Mouse (Mus musculus) frontal cortex, postnatal 10 days (tissue): Measurements from ENCODE around the gene A830018L16Rik.

Experiments
- DNase-seq, 2 experiments: peaks; one replicate each; pipeline ENCODE4 v3.0.0; 2022; ENCODE audit warnings: low spot score in 2 of 2, mixed read lengths in 1 of 2

A830018L16Rik gene

DNA sequence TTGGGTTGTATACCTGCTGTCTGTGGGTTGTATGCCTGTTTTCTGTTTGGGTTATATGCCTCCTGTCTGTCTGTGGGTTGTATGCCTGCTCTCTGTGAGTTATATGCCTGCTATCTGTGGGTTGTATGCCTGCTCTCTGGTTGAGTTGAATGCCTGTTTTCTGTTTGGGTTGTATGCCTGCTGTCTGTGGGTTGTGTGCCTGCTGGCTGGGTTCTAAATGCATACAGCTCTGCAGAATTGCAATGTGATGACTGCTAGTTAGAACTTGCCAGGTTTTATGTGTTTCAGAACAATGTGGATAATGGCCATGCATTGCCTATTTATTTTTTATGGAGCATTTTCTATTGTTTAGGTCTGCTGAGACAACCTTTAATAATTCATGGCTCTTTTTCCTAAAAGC lies 236.2 kb downstream of the A830018L16Rik start:
- no peak for DNase-seq

DNA sequence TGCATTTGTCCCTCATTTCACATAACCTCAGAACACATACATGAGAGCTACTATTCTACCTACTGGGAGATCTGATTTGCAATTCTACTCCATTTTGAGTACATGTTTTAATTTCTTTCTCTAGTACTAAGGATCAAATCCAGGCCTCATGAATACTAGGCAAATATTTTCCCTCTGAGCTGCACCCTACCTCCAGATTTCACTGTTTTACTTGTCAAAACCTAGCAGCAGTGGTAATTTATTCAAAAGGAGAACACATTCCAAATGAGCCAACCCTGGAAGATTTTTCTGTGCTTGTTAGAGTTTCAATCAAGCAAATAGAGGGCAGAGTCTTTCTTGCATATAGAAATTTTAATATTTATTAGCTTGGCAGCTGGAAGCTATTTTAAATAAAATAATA lies 238.9 kb downstream of the A830018L16Rik start:
- no peak for DNase-seq

DNA sequence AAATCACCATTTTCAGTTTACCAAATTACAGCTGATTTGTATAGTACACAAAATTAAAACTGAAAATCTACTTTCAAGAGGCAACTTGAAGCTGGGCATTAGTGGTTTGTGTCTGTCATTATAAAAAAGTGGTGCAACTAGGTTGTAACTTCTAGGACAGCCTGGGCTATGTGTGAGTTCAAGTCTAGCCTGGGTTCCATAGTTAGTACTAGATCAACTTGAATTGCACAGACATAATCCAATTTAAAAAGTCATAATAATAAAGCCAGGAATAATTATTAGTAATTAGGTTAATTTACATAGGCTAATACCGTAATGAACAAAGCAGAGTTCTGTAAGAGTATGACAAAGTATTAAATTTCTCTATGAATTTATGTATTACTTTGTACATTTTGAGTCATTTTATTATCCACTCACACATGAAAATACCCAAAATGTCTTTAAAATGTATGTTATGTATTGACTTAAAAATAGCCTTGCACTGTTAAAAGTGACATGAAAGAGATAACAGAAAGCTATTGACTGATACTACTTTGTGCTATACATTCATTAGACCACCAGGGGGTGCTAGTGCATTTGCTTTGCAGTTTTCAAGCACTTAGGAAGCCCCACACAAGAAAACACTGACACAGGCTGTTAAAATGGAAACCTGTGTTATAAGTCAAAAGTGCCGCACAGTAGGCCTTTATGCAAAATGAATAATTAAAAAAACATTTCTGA lies 243.6 kb downstream of the A830018L16Rik start:
- DNase-seq = no peak

DNA sequence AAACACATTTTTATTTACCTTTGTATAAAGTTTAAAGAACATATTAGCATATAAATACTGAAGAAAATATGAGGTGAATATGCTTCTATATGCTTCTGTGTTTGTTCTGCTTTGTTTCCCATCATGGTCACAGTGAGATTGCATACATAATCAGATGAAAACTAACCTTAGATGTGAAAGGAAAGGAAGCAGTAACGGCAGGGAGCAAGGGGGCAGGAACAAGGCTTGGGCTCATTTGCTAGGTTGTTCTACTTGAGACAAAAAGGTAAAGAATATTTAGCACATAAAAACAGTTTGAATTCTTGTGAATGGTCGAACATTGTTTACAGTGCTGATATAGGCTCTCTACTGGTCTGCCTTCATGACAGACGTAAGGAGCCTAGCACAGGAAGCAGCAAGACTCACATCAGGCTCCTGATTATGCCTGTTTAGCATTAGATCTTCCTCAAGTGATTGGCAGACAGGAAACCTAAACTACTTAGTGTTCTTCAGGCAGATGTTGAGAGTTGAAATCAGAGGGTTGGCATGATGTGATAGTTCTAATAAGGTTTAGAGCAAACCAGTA lies 244.2 kb downstream of the A830018L16Rik start:
- no peak for DNase-seq

DNA sequence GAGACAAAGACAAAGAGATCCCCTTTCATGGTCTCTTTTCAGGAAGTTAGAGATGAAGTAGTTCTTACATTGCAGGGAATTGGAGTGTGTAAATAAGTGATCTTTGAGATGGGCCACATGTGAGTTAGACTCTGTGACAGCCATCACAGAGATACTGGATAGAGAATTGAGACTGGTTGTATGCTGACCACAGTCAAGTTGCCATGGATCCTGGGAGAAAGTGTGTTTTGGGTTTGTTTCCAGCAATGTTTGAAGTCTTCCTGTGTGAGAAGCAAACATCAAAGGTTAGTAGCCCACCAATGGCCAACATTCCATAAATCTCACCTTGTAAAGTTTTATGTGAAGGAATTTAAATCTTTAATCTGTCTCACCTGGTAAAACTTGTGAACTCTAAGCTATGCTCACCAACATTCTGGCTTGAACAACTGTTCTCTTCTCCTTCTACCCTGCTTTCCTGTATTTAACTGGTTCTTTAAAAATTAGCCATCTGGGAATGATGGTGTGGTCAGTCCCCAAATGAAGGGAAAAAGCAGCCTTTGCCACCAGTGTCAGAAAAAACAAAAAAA lies 330.9 kb downstream of the A830018L16Rik start:
- DNase-seq = no peak

DNA sequence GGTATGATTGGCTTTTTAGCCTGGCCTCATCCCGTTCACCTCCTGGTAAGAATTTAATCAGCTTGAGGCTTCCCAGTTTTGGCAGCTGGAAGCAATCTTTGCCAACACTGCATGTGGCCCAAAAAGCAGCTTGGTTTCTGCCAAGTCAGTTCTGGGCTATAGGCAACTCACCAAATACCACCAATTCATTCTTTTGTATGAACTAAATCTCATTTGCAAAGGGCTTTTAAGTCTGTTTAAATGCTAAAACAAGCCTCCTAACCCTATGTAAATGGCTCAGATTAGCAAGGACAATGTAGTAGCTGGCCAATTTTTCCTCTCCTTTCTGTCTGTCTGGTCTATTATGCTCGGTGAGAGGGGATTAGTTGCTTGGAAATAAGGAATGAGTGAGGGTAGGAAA lies 334.5 kb downstream of the A830018L16Rik start:
- no peak for DNase-seq

DNA sequence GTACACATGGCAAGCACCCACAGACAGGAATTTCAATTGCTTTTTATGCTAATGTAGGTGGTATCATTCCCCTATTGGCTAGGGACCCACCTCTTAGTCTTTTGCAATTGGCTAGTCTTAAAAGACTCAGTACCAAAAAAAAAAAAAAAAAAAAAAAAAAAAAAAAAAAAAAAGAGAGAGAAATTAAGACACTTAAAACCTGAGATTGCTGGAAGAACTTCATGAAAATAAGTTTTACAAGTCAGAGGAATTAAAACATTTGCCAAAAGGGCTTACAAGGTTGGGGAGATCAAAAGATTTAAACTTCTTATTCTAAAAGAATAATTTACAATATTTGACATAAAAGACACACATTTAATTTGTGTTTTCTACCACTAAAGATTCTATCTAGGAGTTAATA lies 336.2 kb downstream of the A830018L16Rik start:
- DNase-seq = no peak

DNA sequence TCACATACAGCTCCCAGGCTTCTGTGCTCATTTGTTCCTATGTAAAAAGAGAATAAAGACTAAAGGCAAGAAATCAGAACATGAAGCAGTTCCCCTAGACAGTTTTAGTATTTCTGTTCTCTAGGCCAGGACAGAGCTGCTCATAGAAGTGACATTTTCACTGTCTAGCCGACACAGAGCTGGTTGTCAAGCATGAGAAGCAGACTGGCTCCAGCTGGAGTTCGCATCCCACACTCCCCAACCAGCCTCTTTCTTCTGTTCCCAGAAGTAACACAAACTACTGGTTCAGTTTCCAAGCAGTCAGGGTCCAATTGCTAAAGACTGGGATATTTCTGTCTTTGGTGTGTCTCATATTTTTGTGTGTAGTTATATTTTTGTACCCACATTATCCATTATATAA lies 336.7 kb downstream of the A830018L16Rik start:
- DNase-seq = no peak

DNA sequence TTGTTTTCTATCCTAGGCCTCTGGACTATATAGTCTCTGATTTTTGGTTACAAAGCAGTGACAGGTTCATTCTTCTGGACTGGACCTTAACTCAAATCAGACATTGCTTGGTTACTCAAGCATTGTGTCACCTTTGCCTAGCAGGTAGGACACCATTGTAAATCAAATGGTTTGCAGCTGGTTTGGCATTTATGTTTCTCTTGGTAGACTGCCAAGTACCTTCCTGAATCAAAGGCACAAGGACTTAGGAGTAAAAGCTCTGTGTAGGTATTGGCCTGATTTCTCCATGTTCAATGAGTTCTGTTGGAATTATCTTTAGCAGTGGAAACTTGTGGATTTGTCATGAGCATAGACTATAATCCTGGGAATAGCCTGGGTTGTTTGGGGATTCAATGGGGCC lies 338.1 kb downstream of the A830018L16Rik start:
- no peak for DNase-seq

DNA sequence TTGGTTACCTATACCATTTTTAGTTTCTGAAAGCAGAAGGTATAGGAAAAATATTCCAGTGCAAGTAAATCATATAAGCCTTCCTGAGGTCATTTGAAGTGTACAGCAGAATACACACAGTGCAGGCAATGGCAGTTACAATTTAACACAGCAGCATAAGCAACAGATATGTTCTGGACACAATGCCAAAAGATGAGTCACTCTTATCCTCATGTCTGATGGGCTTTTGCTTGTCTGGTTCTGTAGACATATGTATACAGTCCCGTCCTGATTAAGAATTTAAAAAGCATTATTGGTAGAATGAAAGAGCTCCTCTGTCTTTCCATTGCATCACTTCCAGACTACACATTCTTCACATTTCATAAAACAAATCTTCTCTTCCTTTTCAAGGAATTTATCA lies 374.4 kb downstream of the A830018L16Rik start:
- DNase-seq = no peak

DNA sequence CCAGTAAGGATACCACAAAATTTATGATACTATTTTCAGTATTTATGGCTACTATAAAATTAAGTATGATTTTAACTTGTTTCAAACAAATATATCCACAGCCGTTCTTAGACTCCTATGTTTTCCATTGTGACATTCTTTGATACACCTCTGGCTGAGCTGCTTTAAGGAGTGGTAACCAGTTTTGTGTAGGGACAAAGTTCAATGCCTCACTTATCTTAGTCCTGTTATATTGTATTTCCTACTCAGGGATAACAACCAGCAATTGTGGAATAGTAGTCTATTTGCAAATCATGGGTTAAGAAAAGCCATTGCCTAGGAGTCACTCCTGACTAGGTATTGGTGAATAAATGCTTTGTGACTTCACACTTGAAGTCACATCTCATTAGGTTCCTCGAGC lies 378.9 kb downstream of the A830018L16Rik start:
- no peak for DNase-seq

DNA sequence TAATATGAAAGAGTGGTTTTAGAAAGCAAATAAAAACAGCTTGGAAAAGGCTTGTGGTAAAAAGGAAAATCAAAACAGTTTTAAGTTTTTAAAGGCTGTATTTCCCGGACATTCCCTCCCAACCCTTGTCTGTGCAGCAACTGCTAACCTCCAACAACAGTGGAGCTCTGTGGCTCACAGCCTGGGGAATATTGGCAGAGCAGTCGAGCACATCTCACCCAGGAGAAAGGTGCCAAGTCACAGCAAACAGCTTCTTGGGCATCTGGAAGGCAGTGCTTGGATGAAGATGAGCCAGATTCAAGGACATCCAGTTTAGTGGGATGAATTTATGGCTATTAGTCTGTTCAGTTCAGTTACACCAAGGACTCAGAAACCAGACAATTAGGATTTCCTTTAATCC lies 381.8 kb downstream of the A830018L16Rik start:
- peak; percentile 4 to 11 for DNase-seq

DNA sequence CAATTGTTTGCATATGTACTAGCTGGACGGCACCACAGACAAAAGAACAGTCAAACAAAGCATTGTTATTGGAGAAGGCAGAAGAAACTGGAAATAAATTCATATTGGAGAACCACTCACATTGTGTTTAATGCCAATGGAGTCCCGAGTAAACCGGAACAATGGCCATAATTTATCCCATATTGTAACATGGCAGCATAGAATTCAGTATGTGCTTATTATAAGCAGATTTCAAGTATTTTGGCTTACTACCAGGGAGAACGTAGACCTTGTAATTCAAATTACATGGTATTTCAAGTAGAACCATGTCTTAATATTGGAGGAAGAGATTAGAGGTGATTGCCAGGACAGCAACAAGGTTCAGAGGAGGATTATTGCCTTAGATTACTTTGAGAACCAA lies 458.9 kb downstream of the A830018L16Rik start:
- no peak for DNase-seq

DNA sequence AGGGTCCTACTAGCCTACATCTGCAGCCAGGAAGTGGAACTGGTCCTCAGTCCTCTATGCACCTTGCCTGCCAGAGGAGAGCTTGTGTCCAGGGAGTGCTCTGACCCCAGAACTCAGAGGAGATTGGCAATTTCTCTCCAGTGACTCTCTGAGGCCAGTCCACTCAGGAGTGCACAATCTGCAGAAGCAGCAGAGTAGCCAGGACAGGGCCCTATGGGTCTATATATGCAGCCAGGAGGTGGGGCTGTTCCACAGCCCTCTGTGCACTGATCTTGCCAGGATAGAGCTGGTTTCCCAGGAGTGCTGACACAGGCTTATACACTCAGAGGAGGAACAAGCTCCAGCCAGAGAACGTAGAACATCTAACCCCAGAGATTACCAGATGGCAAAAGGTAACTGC lies 459.7 kb downstream of the A830018L16Rik start:
- DNase-seq = no peak

DNA sequence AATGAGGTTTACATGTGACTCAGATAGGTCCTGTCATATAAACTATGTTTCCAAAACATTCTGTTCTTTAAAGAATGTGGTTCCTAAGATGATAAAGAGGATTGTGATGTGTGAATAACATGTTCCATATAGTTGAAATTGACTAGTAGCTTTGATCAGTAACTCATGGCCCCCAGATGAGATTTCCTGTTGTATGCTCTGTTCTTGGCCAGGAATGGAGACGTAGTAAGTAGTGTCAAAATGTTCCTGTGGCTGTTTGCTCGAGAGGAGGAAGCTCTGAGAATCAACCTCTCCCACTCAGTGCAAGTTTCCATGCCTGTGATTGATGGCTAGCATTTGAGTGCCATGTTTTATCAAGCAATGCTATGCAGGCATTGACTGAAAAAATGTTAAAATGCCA lies 467.8 kb downstream of the A830018L16Rik start:
- DNase-seq = no peak

DNA sequence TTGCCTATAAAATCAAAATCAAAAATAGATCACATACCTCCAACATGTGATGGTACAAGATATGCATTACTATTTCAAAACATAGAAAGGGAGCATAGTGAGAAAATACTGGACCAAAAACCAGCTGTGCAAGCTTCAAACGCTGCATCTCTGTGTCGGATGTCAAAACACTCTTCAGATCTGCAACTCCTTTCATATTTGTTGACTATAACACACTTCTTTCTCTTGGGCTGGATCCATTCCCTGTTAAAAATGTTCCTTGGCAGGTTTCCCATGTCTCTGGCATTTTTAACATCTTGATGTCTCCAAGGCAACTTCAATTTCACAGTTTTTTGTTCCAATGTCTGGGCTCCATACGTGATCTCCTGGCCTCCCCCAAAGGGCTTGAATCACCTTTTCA lies 481.8 kb downstream of the A830018L16Rik start:
- no peak for DNase-seq

DNA sequence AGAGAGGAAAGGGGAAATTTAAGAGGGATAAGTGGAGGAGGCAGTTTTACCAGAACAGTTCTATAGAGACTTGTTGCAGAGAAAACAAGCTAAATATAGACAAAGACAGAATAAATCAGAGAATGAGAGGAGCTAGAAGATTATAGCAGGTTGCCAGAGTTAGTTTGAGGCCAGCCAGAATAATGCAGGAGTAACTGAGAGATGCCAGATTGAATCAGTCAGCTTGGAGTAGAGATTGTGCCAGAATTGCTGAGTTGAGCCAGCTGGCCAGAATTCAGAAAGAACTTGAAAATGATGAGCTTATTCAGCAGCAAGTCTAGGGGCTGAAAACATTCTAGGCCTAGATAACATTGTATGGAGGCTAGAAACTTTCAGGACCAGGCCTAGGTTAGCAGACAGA lies 502.0 kb downstream of the A830018L16Rik start:
- no peak for DNase-seq

DNA sequence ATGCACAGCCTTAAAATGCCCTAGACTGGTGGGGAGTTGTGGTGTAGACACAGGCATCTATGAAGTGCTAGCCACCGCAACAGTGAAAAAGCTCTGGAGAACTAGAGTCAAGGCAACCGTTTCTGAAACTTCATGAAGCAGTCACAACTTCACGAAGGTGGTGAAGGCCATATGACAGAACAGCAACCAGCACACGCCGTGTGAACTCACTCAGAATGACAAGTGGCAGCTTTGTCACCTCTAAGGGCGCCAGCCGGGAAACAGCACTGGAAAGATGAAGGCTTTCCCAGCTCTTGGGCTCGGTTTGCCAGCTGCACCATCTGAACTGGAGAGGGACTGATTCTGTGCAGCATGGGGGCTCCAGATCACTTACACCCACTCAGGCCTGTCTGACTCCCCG lies 523.1 kb downstream of the A830018L16Rik start:
- peak; percentile 10 to 12 for DNase-seq

DNA sequence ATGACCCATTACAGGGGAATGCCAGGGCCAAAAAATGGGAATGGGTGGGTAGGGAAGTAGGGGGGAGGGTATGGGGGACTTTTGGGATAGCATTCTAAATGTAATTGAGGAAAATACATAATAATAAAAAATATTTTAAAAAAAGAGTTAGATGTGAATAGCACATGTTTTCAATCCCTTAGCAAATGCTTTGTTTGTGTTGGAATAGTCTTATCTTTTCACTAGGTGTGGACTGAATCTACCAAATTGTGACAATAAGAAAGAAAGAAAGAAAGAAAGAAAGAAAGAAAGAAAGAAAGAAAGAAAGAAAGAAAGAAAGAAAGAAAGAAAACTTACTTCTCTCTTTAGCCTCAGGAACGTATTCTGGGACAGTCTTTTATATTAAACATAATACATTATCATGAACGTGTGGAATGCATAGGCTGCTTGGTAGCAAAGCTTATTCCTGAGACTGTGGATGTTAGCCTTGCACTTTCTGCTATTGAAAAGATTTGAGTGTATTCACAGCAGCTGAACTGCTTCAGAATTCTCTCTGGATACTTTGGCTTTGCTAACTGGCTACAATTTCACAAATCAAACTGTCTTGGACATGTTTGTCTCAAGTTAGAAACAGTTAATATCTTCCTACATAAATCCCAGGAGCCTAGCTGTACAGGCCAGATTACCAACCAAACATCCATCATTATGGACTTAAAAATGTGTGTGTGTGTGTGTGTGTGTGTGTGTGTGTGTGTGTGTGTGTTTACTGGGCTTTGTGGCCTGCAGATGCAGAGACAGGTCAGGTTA lies 545.7 kb downstream of the A830018L16Rik start:
- no peak for DNase-seq

DNA sequence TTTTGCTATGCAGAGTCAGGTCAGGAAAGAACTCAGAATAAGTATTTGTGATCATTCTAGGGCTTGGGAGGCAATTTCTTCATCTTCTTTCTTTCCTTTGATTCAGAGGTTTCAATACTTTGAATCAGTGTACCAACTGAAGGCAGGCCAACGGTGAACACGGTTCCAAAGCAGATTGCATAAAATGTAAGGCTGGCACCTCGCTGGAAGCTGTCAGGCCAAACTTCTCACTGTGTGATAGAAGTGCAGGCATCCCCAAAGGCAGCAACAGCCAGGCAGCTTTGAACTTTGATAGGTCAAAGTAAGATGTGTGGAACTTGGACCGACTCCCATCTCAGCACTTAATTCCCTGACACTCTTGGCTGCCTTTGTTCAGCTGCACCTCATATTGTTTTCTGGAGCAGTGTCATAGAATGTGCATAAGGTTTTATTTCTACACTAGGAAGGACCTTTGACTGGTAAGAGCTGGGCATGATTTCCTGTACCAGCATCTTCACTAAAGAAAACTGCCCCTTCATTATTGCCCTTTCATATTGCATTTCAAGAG lies 568.8 kb downstream of the A830018L16Rik start:
- no peak for DNase-seq

DNA sequence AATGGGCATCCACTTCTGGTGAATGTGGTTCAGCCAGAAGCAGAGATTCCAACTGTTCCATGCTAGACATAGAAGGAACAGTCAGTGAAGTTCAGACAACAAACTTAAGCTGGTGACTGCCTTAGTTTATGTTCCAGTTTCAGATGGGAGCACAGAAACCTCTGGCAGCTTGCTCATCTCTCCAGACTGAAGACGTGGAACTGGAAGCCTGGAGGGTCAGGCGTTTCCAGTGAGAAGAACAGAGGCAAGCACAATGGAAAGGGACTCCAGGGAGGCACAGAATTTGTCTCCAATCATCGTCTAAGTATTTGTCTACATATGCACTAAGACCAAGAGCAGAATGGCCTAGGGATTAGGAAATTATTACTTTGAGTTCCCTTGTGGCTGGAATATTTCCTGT lies 576.1 kb downstream of the A830018L16Rik start:
- no peak for DNase-seq

DNA sequence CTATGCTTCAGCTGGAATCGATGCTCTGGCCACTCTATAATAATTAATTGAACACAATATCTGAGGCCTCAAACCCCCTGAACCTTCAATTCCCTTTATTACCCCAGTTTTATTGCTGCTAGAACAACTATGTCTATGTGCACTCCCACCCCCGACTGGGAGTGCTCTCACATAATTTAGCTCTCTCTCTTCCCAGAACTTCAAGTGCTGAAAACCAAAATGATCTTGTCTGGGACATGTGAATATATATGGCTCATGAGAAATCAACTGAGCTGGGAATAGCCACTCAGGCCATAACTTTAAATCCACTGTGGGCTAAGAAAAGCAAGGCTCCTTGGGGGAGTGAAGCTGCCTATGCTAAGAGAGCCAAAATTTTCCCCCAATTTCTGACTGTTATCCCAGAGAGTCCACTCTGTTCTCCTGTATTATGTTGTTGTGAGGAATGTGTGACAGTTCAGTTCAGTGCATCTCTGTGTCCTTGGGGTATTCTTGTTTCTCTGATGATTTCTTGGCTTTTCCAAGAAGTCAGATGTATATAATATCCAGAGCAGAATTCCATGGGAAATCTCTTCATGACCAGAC lies 582.5 kb downstream of the A830018L16Rik start:
- no peak for DNase-seq
